Mouse (Mus musculus) intestine, embryonic 16.5 days (tissue): ENCODE results near the gene Slc38a11. TPM values are rescaled to one million over a fixed set of nuclear protein-coding genes. Genes with fewer than 3 reads are reported as not detected.
A peak's percentile ranks its signal among the peaks of the same experiment; 100 is the strongest.

ENCODE experiments used
- ATAC-seq: fragments of 200-750 bp; cut with Nextera tagmentation; 2 replicates; pipeline ENCODE4 v1.8.0; 2017; ENCODE audit warnings: moderate TSS enrichment, moderate library complexity
- H3K27ac ChIP-seq: fragments of 300-500 bp; sonication (generic); 2 replicates; pipeline ENCODE4 v1.5.1; 2014; ENCODE audit warnings: mild to moderate bottlenecking, low read length
- H3K27me3 ChIP-seq: fragments of 300-500 bp; sonication (generic); replicated peaks from 2 replicates; pipeline ENCODE4 v1.6.1; 2014; ENCODE audit warnings: low read length, control low read depth, mixed read lengths; ENCODE audit not compliant: control insufficient read depth, insufficient read depth
- H3K36me3 ChIP-seq: fragments of 300-500 bp; sonication (generic); 2 replicates; pipeline ENCODE4 v1.6.1; 2014; ENCODE audit warnings: low read length, control low read depth; ENCODE audit not compliant: control insufficient read depth, insufficient read depth
- H3K4me1 ChIP-seq: fragments of 300-500 bp; sonication (generic); 2 replicates; pipeline ENCODE4 v1.6.1; 2014; ENCODE audit warnings: low read length, control low read depth, mixed read lengths; ENCODE audit not compliant: control insufficient read depth, insufficient read depth
- H3K4me2 ChIP-seq: fragments of 300-500 bp; sonication (generic); 2 replicates; pipeline ENCODE4 v1.6.1; 2014; ENCODE audit warnings: low read depth, low read length, control low read depth
- H3K4me3 ChIP-seq: fragments of 300-500 bp; sonication (generic); 2 replicates; pipeline ENCODE4 v1.5.1; 2014; ENCODE audit warnings: mild to moderate bottlenecking, low read length
- H3K9ac ChIP-seq: fragments of 300-500 bp; sonication (generic); 2 replicates; pipeline ENCODE4 v1.6.1; 2014; ENCODE audit warnings: low read depth, low read length
- H3K9me3 ChIP-seq: fragments of 300-500 bp; sonication (generic); 2 replicates; pipeline ENCODE4 v1.6.1; 2016; ENCODE audit warnings: low read length, control low read depth; ENCODE audit not compliant: control insufficient read depth
- WGBS: fragments of 180-500 bp; shearing (Covaris S2); extraction: QIAGEN DNeasy Blood & Tissue Kit; methylation state at CpG from one replicate; pipeline ENCODE4 v1.1.7; 2014; 5-methylcytosine and 5-hydroxymethylcytosine counted together
- polyA plus RNA-seq: library from polyadenylated mRNA; unstranded; fragments of >200 nt; fragmentation: Nextera tagmentation; extraction: Ambion mirVana; gene quantifications from 2 replicates; pipeline ENCODE4 v1.2.1, GENCODE M21; 2015

The Slc38a11 gene
- polyA plus RNA-seq, 1 experiment from 2014 or later = 0.57 TPM

GRCm38 (mm10) chr2:65337378-65338140 lies 26.3 kb downstream of the Slc38a11 start:
- Histone ChIP-seq H3K4me2 (no peak overlapping the region), H3K4me3 (no peak overlapping the region), H3K9me3 (no peaks in the 10 kb centered on the region), H3K36me3 (no peaks in the 10 kb centered on the region), H3K27me3 (no peaks in the 10 kb centered on the region), H3K9ac (no peak overlapping the region), H3K4me1 (no peaks in the 10 kb centered on the region), H3K27ac (no peak overlapping the region)
- WGBS = 20% methylated on average over 14 of the region's 14 CpGs
- ATAC-seq = peak; percentile 74

- Histone ChIP-seq H3K27ac (no peak overlapping the region), H3K9ac (no peak overlapping the region), H3K27me3 (no peaks in the 10 kb centered on the region), H3K36me3 (no peaks in the 10 kb centered on the region), H3K4me1 (no peaks in the 10 kb centered on the region), H3K9me3 (no peaks in the 10 kb centered on the region), H3K4me3 (no peak overlapping the region), H3K4me2 (no peak overlapping the region)
- 84% methylated on average over 3 of the region's 3 CpGs for WGBS
- ATAC-seq = no peak
Observed at GRCm38 (mm10) chr2:65336608-65337007, 27.2 kb downstream of the Slc38a11 start.

- no peak for ATAC-seq
- no peaks in the 10 kb centered on the region for H3K4me1 ChIP-seq
- no peak overlapping the region for H3K4me3 ChIP-seq
- H3K4me2 ChIP-seq = no peak overlapping the region
- H3K27ac ChIP-seq = no peak overlapping the region
- H3K9ac ChIP-seq = no peak overlapping the region
- WGBS = 61% methylated on average over 9 of the region's 9 CpGs
- H3K36me3 ChIP-seq = no peaks in the 10 kb centered on the region
- H3K9me3 ChIP-seq = no peaks in the 10 kb centered on the region
- no peaks in the 10 kb centered on the region for H3K27me3 ChIP-seq
Observed at GRCm38 (mm10) chr2:65334091-65334490, 29.7 kb downstream of the Slc38a11 start.

- H3K9ac ChIP-seq = no peak overlapping the region
- H3K4me3 ChIP-seq = no peak overlapping the region
- no peak overlapping the region for H3K27ac ChIP-seq
- no peak overlapping the region for H3K4me2 ChIP-seq
- no peaks in the 10 kb centered on the region for H3K4me1 ChIP-seq
- H3K27me3 ChIP-seq = no peaks in the 10 kb centered on the region
- no peaks in the 10 kb centered on the region for H3K36me3 ChIP-seq
- WGBS = 56% methylated on average over 2 of the region's 2 CpGs
- peak; percentile 75 for ATAC-seq
- H3K9me3 ChIP-seq = no peaks in the 10 kb centered on the region
Observed at GRCm38 (mm10) chr2:65331321-65331720, 32.5 kb downstream of the Slc38a11 start.

GRCm38 (mm10) chr2:65321998-65322754 lies 41.7 kb downstream of the Slc38a11 start:
- H3K9ac ChIP-seq = no peak overlapping the region
- 84% methylated on average over 6 of the region's 6 CpGs for WGBS
- H3K4me3 ChIP-seq = no peak overlapping the region
- no peaks in the 10 kb centered on the region for H3K9me3 ChIP-seq
- no peaks in the 10 kb centered on the region for H3K27me3 ChIP-seq
- no peak overlapping the region for H3K4me2 ChIP-seq
- H3K27ac ChIP-seq = no peak overlapping the region
- no peaks in the 10 kb centered on the region for H3K4me1 ChIP-seq
- no peak for ATAC-seq
- no peaks in the 10 kb centered on the region for H3K36me3 ChIP-seq

GRCm38 (mm10) chr2:65320975-65321374 lies 42.9 kb downstream of the Slc38a11 start:
- H3K36me3 ChIP-seq = no peaks in the 10 kb centered on the region
- no peak overlapping the region for H3K4me2 ChIP-seq
- no peak overlapping the region for H3K27ac ChIP-seq
- peak; percentile 83 for ATAC-seq
- no peak overlapping the region for H3K4me3 ChIP-seq
- no peak overlapping the region for H3K9ac ChIP-seq
- WGBS = 42% methylated on average over 2 of the region's 2 CpGs
- no peaks in the 10 kb centered on the region for H3K27me3 ChIP-seq
- H3K9me3 ChIP-seq = no peaks in the 10 kb centered on the region
- no peaks in the 10 kb centered on the region for H3K4me1 ChIP-seq

- WGBS = 71% methylated on average over 12 of the region's 12 CpGs
- no peak overlapping the region for H3K4me2 ChIP-seq
- no peaks in the 10 kb centered on the region for H3K4me1 ChIP-seq
- no peak overlapping the region for H3K27ac ChIP-seq
- H3K9ac ChIP-seq = no peak overlapping the region
- H3K4me3 ChIP-seq = no peak overlapping the region
- H3K27me3 ChIP-seq = no peaks in the 10 kb centered on the region
- no peak for ATAC-seq
- no peaks in the 10 kb centered on the region for H3K9me3 ChIP-seq
- H3K36me3 ChIP-seq = no peaks in the 10 kb centered on the region
Observed at GRCm38 (mm10) chr2:65316721-65317120, 47.1 kb downstream of the Slc38a11 start.

- H3K9ac ChIP-seq = no peak overlapping the region
- no peak for ATAC-seq
- H3K36me3 ChIP-seq = no peaks in the 10 kb centered on the region
- WGBS = 66% methylated on average over 3 of the region's 3 CpGs
- no peak overlapping the region for H3K4me3 ChIP-seq
- H3K27me3 ChIP-seq = no peaks in the 10 kb centered on the region
- no peaks in the 10 kb centered on the region for H3K4me1 ChIP-seq
- H3K27ac ChIP-seq = no peak overlapping the region
- no peak overlapping the region for H3K4me2 ChIP-seq
- H3K9me3 ChIP-seq = no peaks in the 10 kb centered on the region
Observed at GRCm38 (mm10) chr2:65311250-65311649, 52.6 kb downstream of the Slc38a11 start.

GRCm38 (mm10) chr2:65296541-65296940 lies 67.3 kb downstream of the Slc38a11 start:
- 32% methylated on average over 2 of the region's 2 CpGs for WGBS
- no peak for ATAC-seq
- no peaks in the 10 kb centered on the region for H3K4me1 ChIP-seq
- H3K9ac ChIP-seq = no peak overlapping the region
- H3K4me2 ChIP-seq = no peak overlapping the region
- H3K36me3 ChIP-seq = no peaks in the 10 kb centered on the region
- H3K27ac ChIP-seq = no peak overlapping the region
- H3K4me3 ChIP-seq = no peak overlapping the region
- H3K9me3 ChIP-seq = no peaks in the 10 kb centered on the region
- H3K27me3 ChIP-seq = no peaks in the 10 kb centered on the region
